Mouse (Mus musculus): ENCODE data around the gene Tmed3.

- TF ChIP-seq ZC3H11A (IDR thresholded peaks at IDR 0.05; ENCODE audit: borderline replicate concordance, low read depth, low read length) (no peak), ZNF384 (IDR thresholded peaks at IDR 0.05; ENCODE audit: low read depth, low read length) (no peak)
Measured at GRCm38 (mm10) chr9:89673402-89673801, 31.5 kb downstream of the Tmed3 start.
